In the genomic region with DNA sequence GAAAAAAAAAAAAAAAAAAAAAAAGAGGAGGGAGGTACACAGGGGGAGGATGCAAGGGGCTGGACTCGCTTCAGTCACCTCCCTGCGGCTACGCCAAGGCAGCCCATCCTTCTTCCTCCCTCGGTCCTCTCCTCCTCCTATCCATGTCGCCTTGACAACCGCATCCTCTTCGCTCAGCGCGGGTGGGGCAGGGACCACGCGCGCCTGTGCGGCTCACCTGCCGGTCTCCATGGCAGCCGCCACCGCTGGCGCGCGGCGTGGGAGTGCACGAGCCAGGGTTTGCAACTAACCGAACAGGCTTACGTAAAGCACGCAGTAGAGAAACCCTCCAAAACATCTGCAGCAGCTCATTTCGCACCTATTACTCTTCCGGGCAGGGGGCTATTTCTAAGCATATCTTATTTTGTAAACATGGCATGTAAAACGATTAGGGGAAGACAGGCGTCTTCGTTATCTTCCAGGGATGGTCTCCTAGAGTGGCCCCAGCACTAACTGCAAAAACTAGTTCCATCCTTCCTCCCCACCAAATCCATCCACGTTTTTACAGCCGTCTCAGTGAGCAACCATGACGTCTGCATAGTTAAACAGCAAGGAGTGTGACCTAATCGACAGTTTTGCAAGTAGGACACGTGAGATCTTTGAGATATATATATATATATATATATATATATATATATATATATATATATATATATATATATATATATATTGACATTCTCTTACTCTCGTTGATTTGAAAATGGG, we compare ENCODE assay signal across 8 mouse cellular contexts. TPM values are rescaled to one million over a fixed set of nuclear protein-coding genes. Genes with fewer than 3 reads are reported as not detected.
DNase-seq lines count a peak whose midpoint lies in the region; ATAC-seq and TF ChIP-seq lines count a peak whose summit lies in the region.

A gene (minus strand): TSS at position 20 of the 744 bp plus-strand sequence.

- no peaks in the 10 kb centered on the region for H3K27me3 ChIP-seq in ES-Bruce4 (ENCODE audit: control insufficient read depth, insufficient read depth, low read length, poor library complexity, severe bottlenecking)
- H3K27me3 ChIP-seq in forebrain, embryonic 11.5 days (ENCODE audit: control insufficient read depth, insufficient read depth, low read length), result peaks cover 8% of the 10 kb centered on the region
- H3K27me3 ChIP-seq in hindbrain, embryonic 13.5 days, result peaks cover 9% of the 10 kb centered on the region; the same call in 1 of the 2 replicates

- DNase-seq in forebrain, embryonic 11.5 days (ENCODE audit: low spot score), result peak; percentile 67
- DNase-seq in layer of hippocampus, postnatal 36 days, result peak; percentile 83 to 87
- DNase-seq in lung, postnatal 10 days, result peak; percentile 56
- DNase-seq in retina, postnatal 1 day, result peak; percentile 78
- DNase-seq in urinary bladder, postnatal 36 days (ENCODE audit: low spot score in 2 of 2), result peak; percentile 22 to 26

- no peak for TF ChIP-seq CTCF in ES-Bruce4 (IDR thresholded peaks at IDR 0.05; ENCODE audit: low read depth, low read length)
- no peak for TF ChIP-seq CTCF in bone marrow macrophage, adult 2 months (IDR thresholded peaks at IDR 0.05; ENCODE audit: low read depth, low read length)

- H3K27ac ChIP-seq in ES-Bruce4 (ENCODE audit: insufficient read depth, low read length), result no peak within 1 kb of the TSS
- H3K27ac ChIP-seq in bone marrow macrophage, adult 2 months (ENCODE audit: insufficient read depth, low read depth, low read length), result no peak within 1 kb of the TSS
- H3K27ac ChIP-seq in forebrain, embryonic 11.5 days (ENCODE audit: low read depth, low read length), result no peak within 1 kb of the TSS
- H3K27ac ChIP-seq in hindbrain, embryonic 13.5 days, result peak within 1 kb of the TSS; percentile 78

- no peaks in the 10 kb centered on the region for H3K36me3 ChIP-seq in ES-Bruce4 (ENCODE audit: control insufficient read depth, insufficient read depth, low read length, poor library complexity, severe bottlenecking)
- no peaks in the 10 kb centered on the region for H3K36me3 ChIP-seq in forebrain, embryonic 11.5 days (ENCODE audit: control insufficient read depth, insufficient read depth, low read length)
- no peaks in the 10 kb centered on the region for H3K36me3 ChIP-seq in hindbrain, embryonic 13.5 days

- ATAC-seq in forebrain, embryonic 11.5 days (replicated peaks; ENCODE audit: low FRiP score), result peak; percentile 81
- peak; percentile 97 for ATAC-seq in hindbrain, embryonic 13.5 days (ENCODE audit: low FRiP score)

- no peak within 1 kb of the TSS for H3K9ac ChIP-seq in ES-Bruce4 (ENCODE audit: low read depth, poor library complexity, severe bottlenecking)
- peak within 1 kb of the TSS; percentile 35; the same call in 1 of the 2 replicates for H3K9ac ChIP-seq in forebrain, embryonic 11.5 days (ENCODE audit: low read length)
- H3K9ac ChIP-seq in hindbrain, embryonic 13.5 days, result peak within 1 kb of the TSS; percentile 69

- no peaks in the 10 kb centered on the region for H3K9me3 ChIP-seq in ES-Bruce4 (replicated peaks; ENCODE audit: control insufficient read depth, insufficient read depth, low read length, poor library complexity, severe bottlenecking)
- no peaks in the 10 kb centered on the region for H3K9me3 ChIP-seq in forebrain, embryonic 11.5 days (ENCODE audit: control insufficient read depth, low read length)
- no peaks in the 10 kb centered on the region for H3K9me3 ChIP-seq in hindbrain, embryonic 13.5 days

- WGBS in forebrain, embryonic 11.5 days, result 2% methylated on average over 35 of the region's 35 CpGs
- under 1% methylated on average over 35 of the region's 35 CpGs for WGBS in hindbrain, embryonic 13.5 days

- H3K4me2 ChIP-seq in forebrain, embryonic 11.5 days (ENCODE audit: low read depth, low read length, severe bottlenecking), result peak within 1 kb of the TSS; percentile 93
- peak within 1 kb of the TSS; percentile 64 for H3K4me2 ChIP-seq in hindbrain, embryonic 13.5 days

- no peaks in the 10 kb centered on the region for H3K4me1 ChIP-seq in ES-Bruce4 (ENCODE audit: control insufficient read depth, insufficient read depth, low read length)
- H3K4me1 ChIP-seq in bone marrow macrophage, adult 2 months (ENCODE audit: control insufficient read depth, insufficient read depth, low read length), result no peaks in the 10 kb centered on the region
- H3K4me1 ChIP-seq in forebrain, embryonic 11.5 days (replicated peaks; ENCODE audit: control insufficient read depth, insufficient read depth, low read length), result no peaks in the 10 kb centered on the region; the same call in 1 of the 2 replicates
- H3K4me1 ChIP-seq in hindbrain, embryonic 13.5 days (replicated peaks), result peaks cover 27% of the 10 kb centered on the region

- TF ChIP-seq POLR2A in ES-Bruce4 (IDR thresholded peaks at IDR 0.05; ENCODE audit: insufficient read depth, low read length), result no peak
- TF ChIP-seq POLR2A in bone marrow macrophage, adult 2 months (IDR thresholded peaks at IDR 0.05; ENCODE audit: borderline replicate concordance, low read depth, low read length), result no peak

- no peak for TF ChIP-seq EP300 in ES-Bruce4 (IDR thresholded peaks at IDR 0.05; ENCODE audit: insufficient read depth, low read depth, low read length)

- H3K4me3 ChIP-seq in ES-Bruce4 (ENCODE audit: low read depth, low read length), result peak within 1 kb of the TSS; percentile 33
- H3K4me3 ChIP-seq in bone marrow macrophage, adult 2 months (ENCODE audit: insufficient read depth, low read length), result peak within 1 kb of the TSS; percentile 30
- peak within 1 kb of the TSS; percentile 47 for H3K4me3 ChIP-seq in forebrain, embryonic 11.5 days (ENCODE audit: low read depth, low read length)
- H3K4me3 ChIP-seq in hindbrain, embryonic 13.5 days, result peak within 1 kb of the TSS; percentile 42

RNA-seq across cellular contexts. Expression of the gene that starts here (rescaled TPM):
- 0.43 TPM in 1 of 2 replicates, not detected in the other for polyA plus RNA-seq in ES-Bruce4 (2011; ENCODE audit: insufficient read depth, insufficient read length, low read depth, missing spikeins)
- polyA plus RNA-seq in bone marrow macrophage, adult 2 months (2012; ENCODE audit: insufficient read depth, insufficient read length, missing spikeins), result not detected in 2 replicates
- 2.2 and 2.8 TPM in 2 replicates for polyA plus RNA-seq in forebrain, embryonic 11.5 days (2014; fragmentation: Nextera tagmentation; extraction: Ambion mirVana)
- polyA plus RNA-seq in hindbrain, embryonic 13.5 days (2015; fragmentation: Nextera tagmentation; extraction: Ambion mirVana), result 9.8 and 10.0 TPM in 2 replicates
- 10 to 100 TPM; 26.1 to 29.7 TPM for total RNA-seq in layer of hippocampus, postnatal 36 days (2021)

Comparison
In these comparisons a context has a peak if more than half of its experiments do, and no peak if none do; other contexts are left out.
1. DNase-seq: peak in every context shown above with its lines; median percentile 85 in layer of hippocampus, postnatal 36 days; 78 in retina, postnatal 1 day; 67 in forebrain, embryonic 11.5 days; 56 in lung, postnatal 10 days; 24 in urinary bladder, postnatal 36 days.